Mouse (Mus musculus): ENCODE measurements around the gene Sec63. TPM values are rescaled to one million over a fixed set of nuclear protein-coding genes. Genes with fewer than 3 reads are reported as not detected.

Gene Sec63
- total and polyA plus RNA-seq, 2 experiments from 2014 or later = 13.7 to 13.9 TPM

- H3K4me2 ChIP-seq (ENCODE audit: low read depth, low read length) = no peak overlapping the region
- no peaks in the 10 kb centered on the region for H3K9me3 ChIP-seq (ENCODE audit: low read length)
- H3K4me1 ChIP-seq (ENCODE audit: insufficient read depth, low read length) = no peaks in the 10 kb centered on the region
- no peak for TF ChIP-seq CTCF (IDR thresholded peaks at IDR 0.05; ENCODE audit: low read depth)
- H3K9ac ChIP-seq (replicated peaks; ENCODE audit: low read length) = no peak overlapping the region
- H3K4me3 ChIP-seq (ENCODE audit: low read length) = no peak overlapping the region
- peaks cover 18% of the 10 kb centered on the region for H3K36me3 ChIP-seq (ENCODE audit: insufficient read depth, low read length)
- WGBS = 68% methylated on average over 5 of the region's 5 CpGs
- H3K27me3 ChIP-seq (ENCODE audit: insufficient read depth, low read length) = no peaks in the 10 kb centered on the region
- ATAC-seq (no peak), DNase-seq (ENCODE audit: low spot score) (peak; percentile 10)
- no peak overlapping the region for H3K27ac ChIP-seq
These were observed 65.9 kb downstream of the Sec63 start for GRCm38 (mm10) chr10:42827155-42827554.

GRCm38 (mm10) chr10:42830007-42830406 is 68.7 kb downstream of the Sec63 start:
- Histone ChIP-seq H3K9me3 (ENCODE audit: low read length) (no peaks in the 10 kb centered on the region), H3K4me3 (ENCODE audit: low read length) (no peak overlapping the region), H3K9ac (replicated peaks; ENCODE audit: low read length) (no peak overlapping the region), H3K4me1 (ENCODE audit: insufficient read depth, low read length) (no peaks in the 10 kb centered on the region), H3K27ac (no peak overlapping the region), H3K36me3 (ENCODE audit: insufficient read depth, low read length) (peaks cover 14% of the 10 kb centered on the region), H3K4me2 (ENCODE audit: low read depth, low read length) (no peak overlapping the region), H3K27me3 (ENCODE audit: insufficient read depth, low read length) (no peaks in the 10 kb centered on the region)
- TF ChIP-seq CTCF (IDR thresholded peaks at IDR 0.05; ENCODE audit: low read depth) = no peak
- 89% methylated on average over 2 of the region's 2 CpGs for WGBS
- no peak for DNase-seq (ENCODE audit: low spot score)
- ATAC-seq = no peak

- WGBS = 56% methylated on average over 6 of the region's 6 CpGs
- Histone ChIP-seq H3K27me3 (ENCODE audit: insufficient read depth, low read length) (no peaks in the 10 kb centered on the region), H3K27ac (no peak overlapping the region), H3K4me3 (ENCODE audit: low read length) (no peak overlapping the region), H3K9ac (replicated peaks; ENCODE audit: low read length) (no peak overlapping the region), H3K9me3 (ENCODE audit: low read length) (no peaks in the 10 kb centered on the region), H3K4me2 (ENCODE audit: low read depth, low read length) (no peak overlapping the region), H3K36me3 (ENCODE audit: insufficient read depth, low read length) (peaks cover 14% of the 10 kb centered on the region), H3K4me1 (ENCODE audit: insufficient read depth, low read length) (no peaks in the 10 kb centered on the region)
- no peak for TF ChIP-seq CTCF (IDR thresholded peaks at IDR 0.05; ENCODE audit: low read depth)
- ATAC-seq = no peak
- DNase-seq (ENCODE audit: low spot score) = no peak
These were observed 69.1 kb downstream of the Sec63 start for GRCm38 (mm10) chr10:42830409-42830808.

GRCm38 (mm10) chr10:42832677-42833076 is 71.4 kb downstream of the Sec63 start:
- TF ChIP-seq CTCF (IDR thresholded peaks at IDR 0.05; ENCODE audit: low read depth) = peak; percentile 71
- Histone ChIP-seq H3K4me3 (ENCODE audit: low read length) (no peak overlapping the region), H3K9me3 (ENCODE audit: low read length) (no peaks in the 10 kb centered on the region), H3K27me3 (ENCODE audit: insufficient read depth, low read length) (no peaks in the 10 kb centered on the region), H3K4me2 (ENCODE audit: low read depth, low read length) (no peak overlapping the region), H3K36me3 (ENCODE audit: insufficient read depth, low read length) (peaks cover 14% of the 10 kb centered on the region), H3K27ac (no peak overlapping the region), H3K4me1 (ENCODE audit: insufficient read depth, low read length) (no peaks in the 10 kb centered on the region), H3K9ac (replicated peaks; ENCODE audit: low read length) (no peak overlapping the region)
- ATAC-seq (peak; percentile 63), DNase-seq (ENCODE audit: low spot score) (peak; percentile 68)
- WGBS = 20% methylated on average over 4 of the region's 4 CpGs

- no peak overlapping the region for H3K9ac ChIP-seq (replicated peaks; ENCODE audit: low read length)
- peaks cover 11% of the 10 kb centered on the region for H3K36me3 ChIP-seq (ENCODE audit: insufficient read depth, low read length)
- H3K4me3 ChIP-seq (ENCODE audit: low read length) = no peak overlapping the region
- no peak for TF ChIP-seq CTCF (IDR thresholded peaks at IDR 0.05; ENCODE audit: low read depth)
- no peaks in the 10 kb centered on the region for H3K9me3 ChIP-seq (ENCODE audit: low read length)
- no peak overlapping the region for H3K4me2 ChIP-seq (ENCODE audit: low read depth, low read length)
- ATAC-seq (peak; percentile 62), DNase-seq (ENCODE audit: low spot score) (peak; percentile 51)
- peak overlapping the region; percentile 36; the same call in 1 of the 2 replicates for H3K27ac ChIP-seq
- H3K4me1 ChIP-seq (ENCODE audit: insufficient read depth, low read length) = no peaks in the 10 kb centered on the region
- 28% methylated on average over 4 of the region's 4 CpGs for WGBS
- no peaks in the 10 kb centered on the region for H3K27me3 ChIP-seq (ENCODE audit: insufficient read depth, low read length)
These were observed 72.8 kb downstream of the Sec63 start for GRCm38 (mm10) chr10:42833871-42834727.

- Histone ChIP-seq H3K9ac (replicated peaks; ENCODE audit: low read length) (no peak overlapping the region), H3K9me3 (ENCODE audit: low read length) (no peaks in the 10 kb centered on the region), H3K27me3 (ENCODE audit: insufficient read depth, low read length) (no peaks in the 10 kb centered on the region), H3K27ac (no peak overlapping the region), H3K4me1 (ENCODE audit: insufficient read depth, low read length) (no peaks in the 10 kb centered on the region), H3K4me2 (ENCODE audit: low read depth, low read length) (no peak overlapping the region), H3K36me3 (ENCODE audit: insufficient read depth, low read length) (peaks cover 3% of the 10 kb centered on the region; the same call in 1 of the 2 replicates), H3K4me3 (ENCODE audit: low read length) (no peak overlapping the region)
- WGBS = 91% methylated on average over 4 of the region's 4 CpGs
- ATAC-seq (no peak), DNase-seq (ENCODE audit: low spot score) (no peak)
- TF ChIP-seq CTCF (IDR thresholded peaks at IDR 0.05; ENCODE audit: low read depth) = no peak
These were observed 76.8 kb downstream of the Sec63 start for GRCm38 (mm10) chr10:42838106-42838505.

- no peak for TF ChIP-seq CTCF (IDR thresholded peaks at IDR 0.05; ENCODE audit: low read depth)
- no peaks in the 10 kb centered on the region for H3K27me3 ChIP-seq (ENCODE audit: insufficient read depth, low read length)
- ATAC-seq (no peak), DNase-seq (ENCODE audit: low spot score) (no peak)
- no peaks in the 10 kb centered on the region for H3K4me1 ChIP-seq (ENCODE audit: insufficient read depth, low read length)
- no peak overlapping the region for H3K9ac ChIP-seq (replicated peaks; ENCODE audit: low read length)
- H3K9me3 ChIP-seq (ENCODE audit: low read length) = no peaks in the 10 kb centered on the region
- H3K4me3 ChIP-seq (ENCODE audit: low read length) = no peak overlapping the region
- H3K4me2 ChIP-seq (ENCODE audit: low read depth, low read length) = no peak overlapping the region
- 97% methylated on average over 2 of the region's 2 CpGs for WGBS
- H3K27ac ChIP-seq = no peak overlapping the region
- peaks cover 3% of the 10 kb centered on the region; the same call in 1 of the 2 replicates for H3K36me3 ChIP-seq (ENCODE audit: insufficient read depth, low read length)
These were observed 77.4 kb downstream of the Sec63 start for GRCm38 (mm10) chr10:42838736-42839135.

Measured in hindbrain, postnatal 0 days (tissue).